Mouse (Mus musculus): ENCODE data around the gene Cmas.

The Cmas gene

GRCm38 (mm10) chr6:142793468-142793867 lies 37.0 kb downstream of the Cmas start:
- no peak for DNase-seq (ENCODE audit: low spot score)

- no peak for DNase-seq (ENCODE audit: low spot score)
Measured at GRCm38 (mm10) chr6:142795087-142795486, 38.6 kb downstream of the Cmas start.

GRCm38 (mm10) chr6:142795655-142796441 lies 39.4 kb downstream of the Cmas start:
- no peak for DNase-seq (ENCODE audit: low spot score)

GRCm38 (mm10) chr6:142797996-142798395 lies 41.5 kb downstream of the Cmas start:
- DNase-seq (ENCODE audit: low spot score) = no peak

GRCm38 (mm10) chr6:142798837-142799236 lies 42.4 kb downstream of the Cmas start:
- no peak for DNase-seq (ENCODE audit: low spot score)

- DNase-seq (ENCODE audit: low spot score) = no peak
Measured at GRCm38 (mm10) chr6:142799704-142800374, 43.4 kb downstream of the Cmas start.

- DNase-seq (ENCODE audit: low spot score) = no peak
Measured at GRCm38 (mm10) chr6:142801687-142802086, 45.2 kb downstream of the Cmas start.

GRCm38 (mm10) chr6:142802617-142803525 lies 46.4 kb downstream of the Cmas start:
- no peak for DNase-seq (ENCODE audit: low spot score)

- no peak for DNase-seq (ENCODE audit: low spot score)
Measured at GRCm38 (mm10) chr6:142804402-142804801, 47.9 kb downstream of the Cmas start, which contains the start of gene Sult6b2. Gene Sult6b2 (minus strand): TSS chr6:142804502.

GRCm38 (mm10) chr6:142806326-142806725 lies 49.8 kb downstream of the Cmas start:
- no peak for DNase-seq (ENCODE audit: low spot score)

GRCm38 (mm10) chr6:142809373-142810098 lies 53.0 kb downstream of the Cmas start:
- DNase-seq (ENCODE audit: low spot score) = no peak

- DNase-seq (ENCODE audit: low spot score) = no peak
Measured at GRCm38 (mm10) chr6:142810239-142810638, 53.8 kb downstream of the Cmas start.

- no peak for DNase-seq (ENCODE audit: low spot score)
Measured at GRCm38 (mm10) chr6:142812969-142813368, 56.5 kb downstream of the Cmas start.

GRCm38 (mm10) chr6:142814011-142814410 lies 57.5 kb downstream of the Cmas start:
- DNase-seq (ENCODE audit: low spot score) = no peak

- DNase-seq (ENCODE audit: low spot score) = peak; percentile 70
Measured at GRCm38 (mm10) chr6:142814495-142814921, 58.0 kb downstream of the Cmas start.

GRCm38 (mm10) chr6:142815513-142815912 lies 59.0 kb downstream of the Cmas start:
- DNase-seq (ENCODE audit: low spot score) = no peak

- no peak for DNase-seq (ENCODE audit: low spot score)
Measured at GRCm38 (mm10) chr6:142818306-142818705, 61.8 kb downstream of the Cmas start.

GRCm38 (mm10) chr6:142823008-142823787 lies 66.7 kb downstream of the Cmas start:
- no peak for DNase-seq (ENCODE audit: low spot score)

Data from MN1 (cell line).